Mouse (Mus musculus) embryonic facial prominence, embryonic 11.5 days (tissue): Measurements from ENCODE around the gene Dusp22. TPM values are rescaled to one million over a fixed set of nuclear protein-coding genes. Genes with fewer than 3 reads are reported as not detected.

Source experiments
- ATAC-seq: fragments of 200-750 bp; cut with Nextera tagmentation; replicated peaks from 2 replicates; pipeline ENCODE4 v1.8.0; 2017; ENCODE audit warnings: low read depth; ENCODE audit not compliant: insufficient number of reproducible peaks, low FRiP score, low TSS enrichment
- DNase-seq: peaks from one replicate; pipeline ENCODE4 v3.0.0-alpha.2; 2015; ENCODE audit warnings: low spot score
- H3K27ac ChIP-seq: fragments of 300-500 bp; sonication (generic); replicated peaks from 2 replicates; pipeline ENCODE4 v1.5.1; 2014; ENCODE audit warnings: mild to moderate bottlenecking, low read depth, low read length, control low read depth
- H3K27me3 ChIP-seq: fragments of 300-500 bp; sonication (generic); 2 replicates; pipeline ENCODE4 v1.6.1; 2014; ENCODE audit warnings: mild to moderate bottlenecking, low read length, moderate library complexity, mixed read lengths; ENCODE audit not compliant: control insufficient read depth, insufficient read depth
- H3K36me3 ChIP-seq: fragments of 300-500 bp; sonication (generic); replicated peaks from 2 replicates; pipeline ENCODE4 v1.6.1; 2014; ENCODE audit warnings: low read depth, mild to moderate bottlenecking, low read length, moderate library complexity, mixed read lengths; ENCODE audit not compliant: control insufficient read depth, insufficient read depth
- H3K4me1 ChIP-seq: fragments of 300-500 bp; sonication (generic); 2 replicates; pipeline ENCODE4 v1.6.1; 2014; ENCODE audit warnings: low read length, mixed read lengths; ENCODE audit not compliant: control insufficient read depth, insufficient read depth
- H3K4me2 ChIP-seq: fragments of 300-500 bp; sonication (generic); 2 replicates; pipeline ENCODE4 v1.6.1; 2014; ENCODE audit warnings: low read depth, mild to moderate bottlenecking, control low read depth, low read length, moderate library complexity
- H3K4me3 ChIP-seq: fragments of 300-500 bp; sonication (generic); 2 replicates; pipeline ENCODE4 v1.5.1; 2014; ENCODE audit warnings: low read depth, low read length, control low read depth
- H3K9ac ChIP-seq: fragments of 300-500 bp; sonication (generic); replicated peaks from 2 replicates; pipeline ENCODE4 v1.6.1; 2014; ENCODE audit warnings: mild to moderate bottlenecking, control low read depth, low read length
- H3K9me3 ChIP-seq: fragments of 300-500 bp; sonication (generic); replicated peaks from 2 replicates; pipeline ENCODE4 v1.6.1; 2016; ENCODE audit warnings: mild to moderate bottlenecking, low read length, inconsistent platforms, mixed read lengths; ENCODE audit not compliant: control insufficient read depth
- WGBS: fragments of 180-500 bp; shearing (Covaris S2); extraction: QIAGEN DNeasy Blood & Tissue Kit; methylation state at CpG from one replicate; pipeline ENCODE4 v1.1.7; 2014; 5-methylcytosine and 5-hydroxymethylcytosine counted together
- polyA plus RNA-seq: library from polyadenylated mRNA; unstranded; fragments of >200 nt; fragmentation: Nextera tagmentation; extraction: Ambion mirVana; gene quantifications from 2 replicates; pipeline ENCODE4 v1.2.1, GENCODE M21; 2014

Gene Dusp22
- polyA plus RNA-seq, 1 experiment from 2014 or later = 20.3 TPM

DNA sequence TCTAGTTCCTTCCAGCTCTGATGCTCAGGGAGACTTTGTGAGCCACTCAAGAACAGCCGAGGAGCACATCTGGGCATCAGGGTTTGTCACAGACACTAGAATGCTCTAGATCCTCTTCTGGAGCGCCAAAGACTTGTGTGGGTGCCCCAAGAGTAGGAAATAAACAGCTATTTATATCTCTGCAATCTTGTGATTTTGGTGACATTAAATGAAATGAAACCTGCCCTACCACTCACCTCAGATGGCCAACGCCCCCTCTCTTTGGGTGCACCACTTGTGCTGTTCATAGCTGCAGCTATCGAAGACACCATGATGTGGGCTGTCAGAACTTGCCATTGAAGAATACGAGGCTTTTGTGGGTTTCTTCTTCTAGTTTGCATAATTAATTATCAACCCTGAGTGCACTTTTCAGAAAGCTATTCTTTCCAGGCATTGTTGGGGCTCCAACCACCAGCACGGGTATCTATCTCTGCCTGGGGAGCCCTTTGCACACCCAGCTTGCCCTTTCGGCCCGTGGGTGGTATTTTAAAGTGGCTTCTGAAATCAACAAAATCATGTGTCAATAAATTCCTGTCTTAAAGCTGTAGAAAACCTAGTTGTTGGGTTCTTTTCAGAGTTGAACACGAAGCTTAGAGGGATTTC is 96.3 kb downstream of the Dusp22 start:
- H3K9ac ChIP-seq = no peak overlapping the region
- ATAC-seq (no peak), DNase-seq (no peak)
- H3K36me3 ChIP-seq = no peaks in the 10 kb centered on the region
- H3K27ac ChIP-seq = no peak overlapping the region
- H3K27me3 ChIP-seq = peaks cover 7% of the 10 kb centered on the region
- H3K4me2 ChIP-seq = no peak overlapping the region
- H3K4me1 ChIP-seq = no peaks in the 10 kb centered on the region
- no peak overlapping the region for H3K4me3 ChIP-seq
- WGBS = 80% methylated on average over 9 of the region's 9 CpGs
- no peaks in the 10 kb centered on the region for H3K9me3 ChIP-seq

DNA sequence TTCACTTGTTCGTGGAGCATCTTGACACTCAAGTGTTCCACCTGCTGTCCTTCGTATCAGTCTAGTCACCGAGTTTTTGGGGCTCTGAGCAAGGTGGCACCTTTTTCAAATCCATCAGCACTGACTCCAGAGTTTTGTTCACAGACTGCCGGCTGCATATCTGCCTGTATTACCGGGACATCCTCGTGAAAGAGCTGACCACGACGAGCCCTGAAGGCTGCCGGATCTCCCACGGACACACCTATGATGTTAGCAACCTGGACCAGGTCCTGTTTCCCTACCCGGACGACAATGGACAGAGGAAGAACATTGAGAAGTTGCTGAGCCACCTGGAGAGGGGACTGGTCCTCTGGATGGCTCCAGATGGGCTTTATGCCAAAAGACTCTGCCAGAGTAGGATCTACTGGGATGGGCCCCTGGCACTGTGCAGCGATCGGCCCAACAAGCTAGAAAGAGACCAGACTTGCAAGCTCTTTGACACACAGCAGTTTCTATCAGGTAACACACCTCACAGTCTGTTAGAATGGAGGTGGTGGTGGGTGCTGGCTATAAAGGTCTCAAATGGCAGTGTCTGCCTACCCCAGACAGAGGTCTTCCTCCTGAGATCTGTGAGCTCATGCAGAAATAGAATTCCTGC is 97.6 kb downstream of the Dusp22 start:
- Histone ChIP-seq H3K27ac (no peak overlapping the region), H3K4me2 (no peak overlapping the region), H3K9me3 (no peaks in the 10 kb centered on the region), H3K9ac (no peak overlapping the region), H3K4me1 (no peaks in the 10 kb centered on the region), H3K36me3 (no peaks in the 10 kb centered on the region), H3K4me3 (no peak overlapping the region), H3K27me3 (no peaks in the 10 kb centered on the region)
- DNase-seq (no peak), ATAC-seq (no peak)
- 83% methylated on average over 14 of the region's 14 CpGs for WGBS

DNA sequence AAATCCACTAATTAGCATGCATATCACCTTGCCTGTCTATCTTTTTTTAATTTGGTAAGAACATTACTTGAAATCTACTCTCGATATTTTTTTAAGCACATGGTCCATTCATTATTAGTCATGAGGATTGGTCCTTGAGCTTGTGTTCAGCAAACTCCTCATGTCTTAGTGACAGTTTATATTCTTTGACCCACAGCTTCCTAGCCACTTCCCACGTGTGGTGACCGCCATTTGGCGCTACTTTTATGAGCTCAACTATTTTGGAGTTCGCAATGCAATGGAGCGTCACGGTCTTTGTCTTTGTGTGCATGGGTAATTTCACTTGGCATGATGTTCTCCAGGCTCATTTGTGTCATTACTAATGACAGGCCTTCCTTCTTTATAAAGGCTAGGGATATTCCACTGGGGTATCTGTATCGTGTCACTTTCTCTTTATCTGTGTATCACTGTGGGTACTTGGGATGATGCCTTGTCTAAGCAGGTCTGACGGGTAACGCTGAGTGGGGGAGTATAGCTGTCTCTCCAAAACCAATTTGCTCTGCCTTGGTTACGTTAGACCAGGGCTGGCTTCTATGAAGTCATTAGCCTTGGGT is 99.1 kb downstream of the Dusp22 start:
- ATAC-seq = no peak
- Histone ChIP-seq H3K9ac (no peak overlapping the region), H3K27me3 (no peaks in the 10 kb centered on the region), H3K4me3 (no peak overlapping the region), H3K4me2 (no peak overlapping the region), H3K4me1 (no peaks in the 10 kb centered on the region), H3K36me3 (no peaks in the 10 kb centered on the region), H3K27ac (no peak overlapping the region), H3K9me3 (no peaks in the 10 kb centered on the region)
- 80% methylated on average over 11 of the region's 11 CpGs for WGBS
- DNase-seq = no peak

DNA sequence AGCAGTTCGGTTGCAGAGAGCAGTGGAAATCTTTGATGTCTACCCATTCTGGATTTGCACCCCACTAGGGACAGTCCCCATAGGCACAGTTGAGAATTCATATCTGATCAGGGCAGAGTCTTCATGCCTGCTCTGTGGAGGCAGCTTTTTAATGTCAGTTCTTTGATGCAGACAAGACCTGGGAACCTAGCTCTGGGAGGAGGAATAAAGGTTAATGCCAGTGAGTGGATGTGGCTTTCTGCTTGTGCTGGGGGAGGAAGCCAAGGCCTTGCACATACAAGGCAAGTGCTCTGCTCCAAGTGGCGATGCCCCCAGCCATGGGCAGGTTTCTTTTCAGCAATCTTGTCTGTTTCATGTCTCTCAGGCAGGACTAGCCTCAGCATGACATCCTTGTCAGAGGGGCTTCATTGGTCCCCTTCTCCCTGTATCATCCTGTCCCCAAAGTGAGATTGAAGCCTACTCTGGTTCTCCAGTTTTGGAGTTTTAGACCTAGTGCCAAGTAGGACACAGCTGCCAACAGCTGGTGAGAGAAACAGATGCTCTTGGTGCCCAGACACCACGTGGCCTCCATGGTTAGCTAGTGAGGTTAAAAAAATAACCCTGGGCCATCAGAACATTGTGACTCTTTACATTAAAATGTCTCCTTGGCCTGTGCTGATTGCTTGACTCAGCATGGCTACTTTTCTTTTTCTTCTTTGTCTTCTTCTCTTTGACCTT is 100.7 kb downstream of the Dusp22 start:
- no peak for DNase-seq
- H3K27me3 ChIP-seq = no peaks in the 10 kb centered on the region

More for the DNA sequence above, 100.7 kb downstream of the Dusp22 start:
- H3K9ac ChIP-seq = no peak overlapping the region
- no peaks in the 10 kb centered on the region for H3K9me3 ChIP-seq
- no peak overlapping the region for H3K4me3 ChIP-seq
- ATAC-seq = no peak
- WGBS = 76% methylated on average over 3 of the region's 3 CpGs
- H3K27ac ChIP-seq = no peak overlapping the region
- H3K36me3 ChIP-seq = no peaks in the 10 kb centered on the region
- H3K4me1 ChIP-seq = no peaks in the 10 kb centered on the region
- H3K4me2 ChIP-seq = no peak overlapping the region

Other genes starting within 250 kb of the Dusp22 start
- gene Uqcrfs1, start 114.6 kb upstream of the Dusp22 start, polyA plus RNA-seq = 238 and 249 TPM in 2 replicates
- gene Irf4, start 89.2 kb downstream of the Dusp22 start, polyA plus RNA-seq = not detected in 2 replicates